Mouse (Mus musculus) midbrain, embryonic 15.5 days (tissue): Measurements from ENCODE around the gene Nme8. TPM values are rescaled to one million over a fixed set of nuclear protein-coding genes. Genes with fewer than 3 reads are reported as not detected.

ENCODE experiments used
- ATAC-seq: fragments of 200-750 bp; cut with Nextera tagmentation; replicated peaks from 2 replicates; pipeline ENCODE4 v1.8.0; 2017; ENCODE audit warnings: moderate TSS enrichment
- H3K27ac ChIP-seq: fragments of 300-500 bp; sonication (generic); 2 replicates; pipeline ENCODE4 v1.5.1; 2015; ENCODE audit warnings: mild to moderate bottlenecking, inconsistent platforms
- H3K27me3 ChIP-seq: fragments of 300-500 bp; sonication (generic); replicated peaks from 2 replicates; pipeline ENCODE4 v1.6.1; 2015; ENCODE audit warnings: inconsistent platforms
- H3K36me3 ChIP-seq: fragments of 300-500 bp; sonication (generic); replicated peaks from 2 replicates; pipeline ENCODE4 v1.6.1; 2015; ENCODE audit warnings: inconsistent platforms
- H3K4me1 ChIP-seq: fragments of 300-500 bp; sonication (generic); 2 replicates; pipeline ENCODE4 v1.6.1; 2015; ENCODE audit warnings: inconsistent platforms
- H3K4me2 ChIP-seq: fragments of 300-500 bp; sonication (generic); 2 replicates; pipeline ENCODE4 v1.6.1; 2015; ENCODE audit warnings: inconsistent platforms, mild to moderate bottlenecking, moderate library complexity
- H3K4me3 ChIP-seq: fragments of 300-500 bp; sonication (generic); 2 replicates; pipeline ENCODE4 v1.5.1; 2015; ENCODE audit warnings: mild to moderate bottlenecking, inconsistent platforms
- H3K9ac ChIP-seq: fragments of 300-500 bp; sonication (generic); 2 replicates; pipeline ENCODE4 v1.6.1; 2015; ENCODE audit warnings: mild to moderate bottlenecking, inconsistent platforms
- H3K9me3 ChIP-seq: fragments of 300-500 bp; sonication (generic); 2 replicates; pipeline ENCODE4 v1.6.1; 2016; ENCODE audit warnings: inconsistent platforms
- WGBS: fragments of 180-500 bp; shearing (Covaris S2); methylation state at CpG from one replicate; pipeline ENCODE4 v1.1.7; 2015; ENCODE audit warnings: mixed read lengths; 5-methylcytosine and 5-hydroxymethylcytosine counted together
- polyA plus RNA-seq: library from polyadenylated mRNA; unstranded; fragments of >200 nt; fragmentation: Nextera tagmentation; extraction: Ambion mirVana; gene quantifications from 2 replicates; pipeline ENCODE4 v1.2.1, GENCODE M21; 2015

Nme8 gene
- polyA plus RNA-seq, 1 experiment from 2014 or later, result 0.15 TPM

GRCm38 (mm10) chr13:19630768-19631709, 66.6 kb downstream of the Nme8 start:
- Histone ChIP-seq H3K36me3 (no peaks in the 10 kb centered on the region), H3K4me2 (no peak overlapping the region), H3K27me3 (no peaks in the 10 kb centered on the region), H3K9ac (no peak overlapping the region), H3K27ac (no peak overlapping the region), H3K4me1 (no peaks in the 10 kb centered on the region), H3K9me3 (no peaks in the 10 kb centered on the region), H3K4me3 (no peak overlapping the region)
- WGBS, result 89% methylated on average over 5 of the region's 5 CpGs
- no peak for ATAC-seq

- no peak overlapping the region for H3K4me3 ChIP-seq
- WGBS, result 78% methylated on average over 1 of the region's 1 CpGs
- H3K36me3 ChIP-seq, result no peaks in the 10 kb centered on the region
- no peaks in the 10 kb centered on the region for H3K9me3 ChIP-seq
- no peak overlapping the region for H3K9ac ChIP-seq
- H3K4me2 ChIP-seq, result no peak overlapping the region
- ATAC-seq, result no peak
- H3K27me3 ChIP-seq, result 0 out of 2 replicates have a peak, but pooled peaks cover 3% of the 10 kb centered on the region
- H3K27ac ChIP-seq, result no peak overlapping the region
- H3K4me1 ChIP-seq, result peaks cover 10% of the 10 kb centered on the region; the same call in 1 of the 2 replicates
Measured at GRCm38 (mm10) chr13:19626473-19626872, 71.1 kb downstream of the Nme8 start.

GRCm38 (mm10) chr13:19624632-19625320, 72.8 kb downstream of the Nme8 start:
- H3K36me3 ChIP-seq, result no peaks in the 10 kb centered on the region
- H3K4me2 ChIP-seq, result no peak overlapping the region
- WGBS, result 90% methylated on average over 11 of the region's 11 CpGs
- no peak for ATAC-seq
- H3K4me3 ChIP-seq, result no peak overlapping the region
- peaks cover 10% of the 10 kb centered on the region; the same call in 1 of the 2 replicates for H3K4me1 ChIP-seq
- no peak overlapping the region for H3K9ac ChIP-seq
- H3K9me3 ChIP-seq, result no peaks in the 10 kb centered on the region
- 0 out of 2 replicates have a peak, but pooled peaks cover 3% of the 10 kb centered on the region for H3K27me3 ChIP-seq
- no peak overlapping the region for H3K27ac ChIP-seq

DNA sequence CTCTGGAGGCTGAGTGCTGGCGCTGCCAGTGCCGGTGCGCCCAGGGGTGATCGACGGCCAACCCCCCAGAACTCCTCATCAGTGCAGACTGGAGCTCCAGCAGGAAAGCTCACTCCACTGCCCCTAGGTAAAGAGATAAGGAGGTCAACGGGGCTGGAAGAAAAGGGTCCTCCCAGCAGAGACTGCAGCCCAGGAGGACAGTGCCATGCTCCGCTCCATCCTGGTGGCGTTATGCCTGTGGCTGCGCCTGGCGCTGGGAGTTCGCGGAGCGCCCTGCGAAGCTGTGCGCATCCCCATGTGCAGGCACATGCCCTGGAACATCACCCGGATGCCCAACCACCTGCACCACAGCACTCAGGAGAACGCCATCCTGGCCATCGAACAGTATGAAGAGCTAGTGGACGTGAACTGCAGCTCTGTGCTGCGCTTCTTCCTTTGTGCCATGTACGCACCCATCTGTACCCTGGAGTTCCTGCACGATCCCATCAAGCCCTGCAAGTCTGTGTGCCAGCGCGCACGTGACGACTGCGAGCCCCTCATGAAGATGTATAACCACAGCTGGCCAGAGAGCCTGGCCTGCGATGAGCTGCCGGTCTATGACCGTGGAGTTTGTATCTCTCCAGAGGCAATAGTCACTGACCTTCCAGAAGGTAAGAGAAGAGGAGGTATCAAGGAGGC, 74.2 kb downstream of the Nme8 start:
- H3K27ac ChIP-seq, result no peak overlapping the region
- no peaks in the 10 kb centered on the region for H3K9me3 ChIP-seq
- no peaks in the 10 kb centered on the region for H3K36me3 ChIP-seq
- peaks cover 15% of the 10 kb centered on the region; the same call in 1 of the 2 replicates for H3K4me1 ChIP-seq
- peak overlapping the region; percentile 72 for H3K4me2 ChIP-seq
- 18% methylated on average over 30 of the region's 30 CpGs for WGBS
- H3K27me3 ChIP-seq, result 0 out of 2 replicates have a peak, but pooled peaks cover 3% of the 10 kb centered on the region
- ATAC-seq, result peak; percentile 48
- H3K9ac ChIP-seq, result peak overlapping the region; percentile 47
- peak overlapping the region; percentile 48 for H3K4me3 ChIP-seq

DNA sequence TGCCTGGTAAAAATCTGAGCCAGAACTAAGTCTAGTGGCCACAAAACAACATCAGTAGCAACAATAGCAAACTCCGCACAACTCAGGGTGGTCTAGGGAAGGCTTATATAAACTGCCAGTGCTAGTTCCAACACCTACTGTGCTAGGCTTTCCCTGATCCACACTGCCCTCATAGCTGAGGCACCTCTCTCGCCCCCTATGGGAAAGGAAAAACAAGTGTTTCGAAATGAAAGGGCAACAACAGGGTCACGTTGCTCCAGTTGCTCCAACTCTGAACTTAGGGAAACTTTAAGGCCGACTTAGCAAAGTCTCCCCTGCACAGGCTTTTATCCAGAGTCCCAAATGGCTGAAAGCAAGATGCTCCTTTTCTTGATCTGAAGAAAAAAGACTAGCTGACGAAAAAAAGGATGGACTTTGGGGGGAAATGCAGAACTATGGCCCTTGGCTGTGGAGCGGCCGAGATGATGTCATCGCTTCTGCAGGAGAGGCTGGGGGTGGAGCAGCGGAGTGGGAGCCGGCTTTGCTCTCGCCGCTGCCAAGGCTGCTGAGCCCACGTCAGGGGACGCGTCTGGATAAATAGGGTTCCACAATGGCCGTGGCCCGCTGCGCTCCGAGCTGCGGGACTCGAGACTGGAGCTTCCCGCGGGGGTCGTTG, 74.9 kb downstream of the Nme8 start, which contains the start of gene Sfrp4:
Sfrp4 (plus strand) TSS at position 532 of the 655 bp plus-strand sequence.
- Histone ChIP-seq H3K9ac (peak within 1 kb of the TSS; percentile 47), H3K4me3 (peak within 1 kb of the TSS; percentile 48), H3K36me3 (no peaks in the 10 kb centered on the region), H3K9me3 (no peaks in the 10 kb centered on the region), H3K4me1 (peaks cover 20% of the 10 kb centered on the region; the same call in 1 of the 2 replicates), H3K4me2 (peak within 1 kb of the TSS; percentile 72), H3K27ac (no peak within 1 kb of the TSS), H3K27me3 (0 out of 2 replicates have a peak, but pooled peaks cover 3% of the 10 kb centered on the region)
- peak; percentile 68 for ATAC-seq
- WGBS, result 2% methylated on average over 25 of the region's 25 CpGs

- Histone ChIP-seq H3K27me3 (no peaks in the 10 kb centered on the region), H3K4me1 (peaks cover 20% of the 10 kb centered on the region; the same call in 1 of the 2 replicates)
- WGBS, result under 1% methylated on average over 43 of the region's 46 CpGs
Measured at GRCm38 (mm10) chr13:19619216-19619927, 78.2 kb downstream of the Nme8 start, which contains the start of gene Epdr1. TSS of gene Epdr1 (minus strand) at chr13:19619927.

GRCm38 (mm10) chr13:19618841-19619215, 78.8 kb downstream of the Nme8 start:
- Histone ChIP-seq H3K36me3 (no peaks in the 10 kb centered on the region), H3K4me1 (peaks cover 20% of the 10 kb centered on the region; the same call in 1 of the 2 replicates), H3K4me3 (peak overlapping the region; percentile 86), H3K9ac (peak overlapping the region; percentile 81), H3K27ac (peak overlapping the region; percentile 85), H3K9me3 (no peaks in the 10 kb centered on the region), H3K27me3 (no peaks in the 10 kb centered on the region), H3K4me2 (peak overlapping the region; percentile 87)
- WGBS, result 3% methylated on average over 5 of the region's 5 CpGs
- ATAC-seq, result peak; percentile 61

More at GRCm38 (mm10) chr13:19619216-19619927, 78.2 kb downstream of the Nme8 start, which contains the start of gene Epdr1:
- H3K27ac ChIP-seq, result peak within 1 kb of the TSS; percentile 85
- no peaks in the 10 kb centered on the region for H3K36me3 ChIP-seq
- peak within 1 kb of the TSS; percentile 87 for H3K4me2 ChIP-seq
- ATAC-seq, result peak; percentile 92
- peak within 1 kb of the TSS; percentile 81 for H3K9ac ChIP-seq
- H3K9me3 ChIP-seq, result no peaks in the 10 kb centered on the region
- peak within 1 kb of the TSS; percentile 86 for H3K4me3 ChIP-seq

DNA sequence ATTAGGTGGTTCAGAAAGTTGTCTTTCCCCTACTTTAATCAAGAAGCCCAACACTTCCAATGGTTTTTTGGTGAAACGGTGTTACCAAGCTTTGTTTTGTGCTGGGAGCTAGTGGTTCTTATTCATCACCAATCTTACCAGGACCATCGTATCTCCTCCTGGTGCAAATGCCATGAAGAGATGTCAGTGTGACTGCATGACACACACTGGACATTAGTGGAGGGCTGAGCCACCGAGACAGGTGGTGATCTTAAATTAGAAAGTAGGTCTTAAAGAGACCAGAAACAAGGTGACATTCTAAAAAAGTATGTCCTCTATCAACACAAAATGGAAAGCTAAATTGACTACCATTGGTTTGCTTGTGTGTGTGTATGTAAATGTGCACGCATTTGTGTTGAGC, 79.5 kb downstream of the Nme8 start:
- peak overlapping the region; percentile 86; the same call in 1 of the 2 replicates for H3K4me3 ChIP-seq
- 94% methylated on average over 4 of the region's 4 CpGs for WGBS
- no peak for ATAC-seq

DNA sequence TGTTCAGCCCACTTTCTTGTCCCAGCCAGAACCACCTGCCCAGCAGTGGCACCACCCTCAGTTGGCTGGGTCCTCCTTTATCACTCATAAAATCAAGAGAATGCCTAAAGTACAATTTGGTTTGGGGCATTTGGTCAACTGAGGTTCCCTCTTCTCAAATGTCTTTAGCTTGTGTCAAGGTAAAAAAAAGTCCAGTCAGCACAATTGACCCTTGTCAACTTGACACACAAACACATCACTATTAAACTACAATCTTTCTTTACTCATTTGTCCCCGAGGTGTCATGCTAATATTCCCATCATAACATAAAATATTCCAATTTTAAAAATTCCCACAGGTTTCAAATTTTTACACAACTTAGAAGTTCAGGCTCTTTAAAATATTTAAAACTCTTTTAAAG, 83.3 kb downstream of the Nme8 start:
- no peaks in the 10 kb centered on the region for H3K36me3 ChIP-seq
- H3K9me3 ChIP-seq, result no peaks in the 10 kb centered on the region
- no peak overlapping the region for H3K27ac ChIP-seq
- WGBS, result 95% methylated on average over 1 of the region's 1 CpGs
- no peak overlapping the region for H3K9ac ChIP-seq
- no peak for ATAC-seq
- no peak overlapping the region for H3K4me3 ChIP-seq
- no peak overlapping the region for H3K4me2 ChIP-seq
- no peaks in the 10 kb centered on the region for H3K27me3 ChIP-seq
- H3K4me1 ChIP-seq, result peaks cover 18% of the 10 kb centered on the region

More for the DNA sequence above, 79.5 kb downstream of the Nme8 start:
- Histone ChIP-seq H3K9me3 (no peaks in the 10 kb centered on the region), H3K9ac (no peak overlapping the region), H3K4me1 (peaks cover 13% of the 10 kb centered on the region; the same call in 1 of the 2 replicates), H3K4me2 (peak overlapping the region; percentile 87), H3K27me3 (no peaks in the 10 kb centered on the region), H3K36me3 (no peaks in the 10 kb centered on the region), H3K27ac (no peak overlapping the region)

GRCm38 (mm10) chr13:19613426-19613825, 84.2 kb downstream of the Nme8 start:
- no peaks in the 10 kb centered on the region for H3K9me3 ChIP-seq
- ATAC-seq, result no peak
- H3K36me3 ChIP-seq, result no peaks in the 10 kb centered on the region
- no peak overlapping the region for H3K9ac ChIP-seq
- WGBS, result 62% methylated on average over 1 of the region's 1 CpGs
- no peak overlapping the region for H3K4me3 ChIP-seq
- no peak overlapping the region for H3K27ac ChIP-seq
- H3K4me2 ChIP-seq, result no peak overlapping the region
- peaks cover 14% of the 10 kb centered on the region for H3K4me1 ChIP-seq
- H3K27me3 ChIP-seq, result no peaks in the 10 kb centered on the region

DNA sequence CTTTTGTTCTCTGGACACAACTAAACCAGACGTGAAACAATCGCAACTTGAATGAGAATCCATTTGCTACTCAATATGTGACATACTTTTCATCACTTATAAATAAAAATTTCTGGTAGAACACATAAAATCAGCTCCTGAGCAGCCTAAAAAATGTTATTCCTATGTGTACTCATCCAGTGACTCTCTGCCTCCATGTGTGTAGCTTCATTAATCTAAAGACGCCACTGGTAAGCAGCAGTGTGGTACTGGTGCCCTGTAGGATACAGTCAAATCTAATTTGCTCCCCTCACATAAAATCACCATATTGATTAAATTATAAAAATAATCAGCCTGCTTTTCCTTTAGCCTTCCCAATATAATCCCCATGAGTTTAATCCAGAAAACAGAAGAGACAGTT, 84.6 kb downstream of the Nme8 start:
- Histone ChIP-seq H3K4me3 (no peak overlapping the region), H3K4me2 (no peak overlapping the region), H3K9ac (no peak overlapping the region), H3K27me3 (no peaks in the 10 kb centered on the region), H3K36me3 (no peaks in the 10 kb centered on the region), H3K27ac (peak overlapping the region; percentile 20; the same call in 1 of the 2 replicates), H3K4me1 (peaks cover 10% of the 10 kb centered on the region), H3K9me3 (no peaks in the 10 kb centered on the region)
- 40% methylated on average over 3 of the region's 3 CpGs for WGBS
- ATAC-seq, result no peak
